In the genomic region with DNA sequence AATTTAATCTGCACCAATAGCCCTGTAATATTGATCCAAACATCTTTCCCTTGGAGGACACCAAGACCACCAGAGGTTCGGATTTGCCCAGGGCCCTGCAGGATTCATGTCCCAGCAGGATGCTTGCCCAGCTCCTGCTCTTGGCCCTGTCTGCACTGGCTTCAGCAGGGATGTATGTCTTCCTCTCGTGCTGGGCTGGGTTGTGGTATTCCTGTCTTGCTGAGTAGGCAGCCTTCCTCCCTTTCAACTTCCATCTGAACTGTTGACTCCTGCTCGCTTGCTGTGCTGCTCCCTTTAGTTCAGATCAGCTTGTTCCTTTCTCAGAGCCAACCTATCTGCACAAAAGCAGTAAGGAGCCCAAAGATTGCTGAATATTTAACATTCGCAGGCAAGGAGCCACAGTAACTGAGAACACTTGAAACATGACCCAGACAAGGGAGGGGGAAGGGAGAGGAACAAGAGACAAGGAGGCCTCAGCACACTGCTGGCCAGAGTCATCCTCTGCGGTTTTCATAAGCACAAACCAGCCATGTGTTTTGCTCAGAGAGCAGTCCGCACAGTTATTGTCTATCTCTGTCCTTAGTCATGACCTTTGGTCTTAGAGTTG, we compare ENCODE assay signal across 9 mouse cellular contexts.
DNase-seq lines count a peak whose midpoint lies in the region; ATAC-seq and TF ChIP-seq lines count a peak whose summit lies in the region.
"Had no signal": no experiment of that assay in that cellular context is flagged by ENCODE, and none has a peak within 500 bp of the region (broad histone marks: within the 10 kb centered on the region; RNA-seq: fewer than 3 reads in every experiment).

No protein-coding gene starts in this region.

- no peaks in the 10 kb centered on the region for H3K27me3 ChIP-seq in lung, embryonic 14.5 days (ENCODE audit: insufficient read depth, low read length)

- no peak overlapping the region for H3K9ac ChIP-seq in lung, embryonic 14.5 days
- H3K9ac ChIP-seq: heart, embryonic 15.5 days had no signal

- H3K4me1 ChIP-seq in lung, embryonic 14.5 days (ENCODE audit: insufficient read depth): peaks cover 3% of the 10 kb centered on the region; the same call in 1 of the 2 replicates

- intact Hi-C loops in gastrocnemius, adult 2 months (cut with DNase I): loop anchor here (10.0 kb wide), 1 partner anchor 101 kb away; no protein-coding TSS in a partner anchor

- no peak for DNase-seq in frontal cortex, postnatal 14 days (ENCODE audit: low spot score in 2 of 2)
- DNase-seq in lung, embryonic 14.5 days: peak; percentile 50
- no peak for DNase-seq in lung, postnatal 4 days
- peak; percentile 52 for DNase-seq in gastrocnemius, adult 2 months
- peak; percentile 8 for DNase-seq in lung, postnatal 25 days (ENCODE audit: low spot score)
- no peak for DNase-seq in spleen, postnatal 4 days (ENCODE audit: low spot score in 2 of 2)
- no peak for DNase-seq in thymus, postnatal 4 days

- 25% methylated on average over 6 of the region's 6 CpGs for WGBS in lung, embryonic 14.5 days

- H3K4me2 ChIP-seq in lung, embryonic 14.5 days: no peak overlapping the region
- H3K4me2 ChIP-seq: heart, embryonic 15.5 days had no signal

- H3K36me3 ChIP-seq in lung, embryonic 14.5 days (ENCODE audit: insufficient read depth): no peaks in the 10 kb centered on the region
- H3K36me3 ChIP-seq: heart, embryonic 15.5 days had no signal

- no peaks in the 10 kb centered on the region for H3K9me3 ChIP-seq in lung, embryonic 14.5 days (ENCODE audit: low read depth, low read length)

- no peak overlapping the region for H3K27ac ChIP-seq in lung, embryonic 14.5 days (ENCODE audit: low read depth)
- H3K27ac ChIP-seq in gastrocnemius, adult 2 months: peak overlapping the region; percentile 70
- H3K27ac ChIP-seq: heart, embryonic 15.5 days had no signal

- TF ChIP-seq CTCF in lung, embryonic 14.5 days (IDR thresholded peaks at IDR 0.05; ENCODE audit: low read depth): no peak
- no peak for TF ChIP-seq CTCF in gastrocnemius, adult 2 months (IDR thresholded peaks at IDR 0.05)

- no peak overlapping the region for H3K4me3 ChIP-seq in lung, embryonic 14.5 days (ENCODE audit: low read depth, low read length)
- H3K4me3 ChIP-seq in gastrocnemius, adult 2 months: no peak overlapping the region
- H3K4me3 ChIP-seq: heart, embryonic 15.5 days had no signal

- ATAC-seq in frontal cortex, adult (ENCODE audit: low TSS enrichment): peak; percentile 34; the same call in 1 of the 2 replicates
- peak; percentile 74; the same call in 1 of the 2 replicates for ATAC-seq in lung, embryonic 14.5 days (ENCODE audit: insufficient read depth)

Comparison
In these comparisons a context has a peak if more than half of its experiments do, and no peak if none do; other contexts are left out.
1. DNase-seq: peak in lung, embryonic 14.5 days (single experiment), gastrocnemius, adult 2 months (single experiment) and lung, postnatal 25 days (single experiment); none in frontal cortex, postnatal 14 days (0 of 2), lung, postnatal 4 days (0 of 2), spleen, postnatal 4 days (0 of 2) and thymus, postnatal 4 days (single experiment).